8 mouse cellular contexts compared by ENCODE assay signal in genomic region chr17:84187727-84188373, GRCm38 (mm10). TPM values are rescaled to one million over a fixed set of nuclear protein-coding genes. Genes with fewer than 3 reads are reported as not detected.
DNase-seq lines count a peak whose midpoint lies in the region; ATAC-seq and TF ChIP-seq lines count a peak whose summit lies in the region.

Gene Zfp36l2 (minus strand): TSS chr17:84187947.

- H3K9ac ChIP-seq in kidney, embryonic 14.5 days (ENCODE audit: low read depth, low read length): peak within 1 kb of the TSS; percentile 98
- H3K9ac ChIP-seq in limb, embryonic 15.5 days: peak within 1 kb of the TSS; percentile 84
- H3K9ac ChIP-seq in midbrain, postnatal 0 days (replicated peaks; ENCODE audit: low read length, poor library complexity, severe bottlenecking): peak within 1 kb of the TSS; percentile 57

- peak; percentile 97 for DNase-seq in A20 (ENCODE audit: low read depth, low spot score)
- peak; percentile 93 to 95 for DNase-seq in adrenal gland, postnatal 4 days (ENCODE audit: low spot score in 2 of 2)
- peak; percentile 96 to 97 for DNase-seq in heart, adult 9 months (ENCODE audit: low spot score in 2 of 2)
- peak; percentile 92 for DNase-seq in midbrain, postnatal 0 days (ENCODE audit: low spot score)
- peak; percentile 93 for DNase-seq in spleen, postnatal 10 days (ENCODE audit: low spot score in 2 of 2)

- H3K27me3 ChIP-seq in kidney, embryonic 14.5 days (ENCODE audit: control insufficient read depth, insufficient read depth, low read length): no peaks in the 10 kb centered on the region
- no peaks in the 10 kb centered on the region for H3K27me3 ChIP-seq in limb, embryonic 15.5 days
- H3K27me3 ChIP-seq in midbrain, postnatal 0 days (ENCODE audit: insufficient read depth, low read length): peaks cover 6% of the 10 kb centered on the region; the same call in 1 of the 2 replicates

- H3K36me3 ChIP-seq in kidney, embryonic 14.5 days (ENCODE audit: control insufficient read depth, insufficient read depth, low read length): peaks cover 37% of the 10 kb centered on the region
- H3K36me3 ChIP-seq in limb, embryonic 15.5 days: peaks cover 19% of the 10 kb centered on the region
- H3K36me3 ChIP-seq in midbrain, postnatal 0 days (ENCODE audit: insufficient read depth, low read length): no peaks in the 10 kb centered on the region; the same call in none of the 2 replicates

- no peaks in the 10 kb centered on the region for H3K9me3 ChIP-seq in kidney, embryonic 14.5 days (ENCODE audit: control insufficient read depth, low read length)
- no peaks in the 10 kb centered on the region for H3K9me3 ChIP-seq in limb, embryonic 15.5 days
- no peaks in the 10 kb centered on the region for H3K9me3 ChIP-seq in midbrain, postnatal 0 days (ENCODE audit: low read length)

- peak within 1 kb of the TSS; percentile 88 for H3K4me3 ChIP-seq in embryonic fibroblast, embryonic 13.5 days (ENCODE audit: insufficient read depth, low read length)
- H3K4me3 ChIP-seq in kidney, embryonic 14.5 days (ENCODE audit: low read length): peak within 1 kb of the TSS; percentile 78
- peak within 1 kb of the TSS; percentile 69 for H3K4me3 ChIP-seq in limb, embryonic 15.5 days
- H3K4me3 ChIP-seq in midbrain, postnatal 0 days (ENCODE audit: low read depth, low read length): peak within 1 kb of the TSS; percentile 45

- WGBS in kidney, embryonic 14.5 days: under 1% methylated on average over 52 of the region's 76 CpGs
- WGBS in limb, embryonic 15.5 days: under 1% methylated on average over 72 of the region's 76 CpGs
- under 1% methylated on average over 53 of the region's 76 CpGs for WGBS in midbrain, postnatal 0 days

- peak within 1 kb of the TSS; percentile 95 for H3K27ac ChIP-seq in embryonic fibroblast, embryonic 13.5 days (ENCODE audit: insufficient read depth, low read length)
- peak within 1 kb of the TSS; percentile 98 for H3K27ac ChIP-seq in kidney, embryonic 14.5 days (ENCODE audit: low read depth, low read length)
- peak within 1 kb of the TSS; percentile 96 for H3K27ac ChIP-seq in limb, embryonic 15.5 days
- peak within 1 kb of the TSS; percentile 67 for H3K27ac ChIP-seq in midbrain, postnatal 0 days (ENCODE audit: low read depth, low read length)

- TF ChIP-seq POLR2A in embryonic fibroblast, embryonic 13.5 days (IDR thresholded peaks at IDR 0.05; ENCODE audit: low read depth, low read length): peak; percentile 97

- 0 out of 2 replicates have a peak, but pooled peaks cover 7% of the 10 kb centered on the region for H3K4me1 ChIP-seq in embryonic fibroblast, embryonic 13.5 days (ENCODE audit: control insufficient read depth, insufficient read depth, low read length)
- peaks cover 25% of the 10 kb centered on the region for H3K4me1 ChIP-seq in kidney, embryonic 14.5 days (ENCODE audit: control insufficient read depth, insufficient read depth, low read length)
- H3K4me1 ChIP-seq in limb, embryonic 15.5 days: peaks cover 35% of the 10 kb centered on the region
- no peaks in the 10 kb centered on the region for H3K4me1 ChIP-seq in midbrain, postnatal 0 days (ENCODE audit: insufficient read depth, low read length)

- H3K4me2 ChIP-seq in kidney, embryonic 14.5 days (replicated peaks; ENCODE audit: low read depth, low read length): peak within 1 kb of the TSS; percentile 85
- H3K4me2 ChIP-seq in limb, embryonic 15.5 days: peak within 1 kb of the TSS; percentile 89
- H3K4me2 ChIP-seq in midbrain, postnatal 0 days (ENCODE audit: low read depth, low read length, poor library complexity, severe bottlenecking): peak within 1 kb of the TSS; percentile 88

- ATAC-seq in kidney, embryonic 14.5 days (ENCODE audit: low FRiP score, low TSS enrichment): peak; percentile 90
- ATAC-seq in limb, embryonic 15.5 days (ENCODE audit: insufficient number of reproducible peaks, low FRiP score, low TSS enrichment, low read depth): peak; percentile 87
- peak; percentile 83 for ATAC-seq in midbrain, postnatal 0 days (ENCODE audit: low FRiP score)

- no peak for TF ChIP-seq CTCF in embryonic fibroblast, embryonic 13.5 days (IDR thresholded peaks at IDR 0.05; ENCODE audit: borderline replicate concordance, insufficient read depth, low read length)
- no peak for TF ChIP-seq CTCF in midbrain, postnatal 0 days (IDR thresholded peaks at IDR 0.05)

RNA-seq across cellular contexts. Expression of gene Zfp36l2, which starts in this region (rescaled TPM):
- total RNA-seq in adrenal gland, postnatal 4 days (2021): 10 to 100 TPM; 65.6 to 71.3 TPM
- 171 and 187 TPM in 2 replicates for polyA plus RNA-seq in embryonic fibroblast, embryonic 13.5 days (2011; ENCODE audit: insufficient read length, low read depth, missing spikeins)
- polyA plus RNA-seq in kidney, embryonic 14.5 days (2014; fragmentation: Nextera tagmentation; extraction: Ambion mirVana): 22.5 and 24.3 TPM in 2 replicates
- 19.5 and 22.5 TPM in 2 replicates for polyA plus RNA-seq in limb, embryonic 15.5 days (2015; fragmentation: Nextera tagmentation; extraction: Ambion mirVana)
- 12.9 and 17.7 TPM in 2 replicates for total RNA-seq in midbrain, postnatal 0 days (2014; rRNA removed)
- 5.1 and 5.9 TPM in 2 replicates for polyA plus RNA-seq in midbrain, postnatal 0 days (2015; fragmentation: Nextera tagmentation; extraction: Ambion mirVana)

Comparison
In these comparisons a context has a peak if more than half of its experiments do, and no peak if none do; other contexts are left out.
1. Peak in every context shown above with its lines: DNase-seq, ATAC-seq, H3K4me3 ChIP-seq and H3K27ac ChIP-seq.